Mouse (Mus musculus) stomach, embryonic 14.5 days (tissue): ENCODE data around the gene Erich3. TPM values are rescaled to one million over a fixed set of nuclear protein-coding genes. Genes with fewer than 3 reads are reported as not detected.

Source experiments
- ATAC-seq: fragments of 200-750 bp; cut with Nextera tagmentation; 2 replicates; pipeline ENCODE4 v1.8.0; 2017; ENCODE audit warnings: low read depth, moderate TSS enrichment; ENCODE audit not compliant: insufficient number of reproducible peaks, insufficient read depth, low FRiP score
- H3K27ac ChIP-seq: fragments of 300-500 bp; sonication (generic); 2 replicates; pipeline ENCODE4 v1.5.1; 2014; ENCODE audit warnings: mild to moderate bottlenecking, low read length, moderate library complexity, mixed read lengths
- H3K27me3 ChIP-seq: fragments of 300-500 bp; sonication (generic); 2 replicates; pipeline ENCODE4 v1.6.1; 2014; ENCODE audit warnings: low read length, control low read depth, mixed read lengths; ENCODE audit not compliant: control insufficient read depth, insufficient read depth
- H3K36me3 ChIP-seq: fragments of 300-500 bp; sonication (generic); 2 replicates; pipeline ENCODE4 v1.6.1; 2014; ENCODE audit warnings: mild to moderate bottlenecking, control low read depth, low read length, moderate library complexity, mixed read lengths; ENCODE audit not compliant: control insufficient read depth, insufficient read depth
- H3K4me1 ChIP-seq: fragments of 300-500 bp; sonication (generic); 2 replicates; pipeline ENCODE4 v1.6.1; 2014; ENCODE audit warnings: low read length, control low read depth, mixed read lengths; ENCODE audit not compliant: control insufficient read depth, insufficient read depth
- H3K4me2 ChIP-seq: fragments of 300-500 bp; sonication (generic); replicated peaks from 2 replicates; pipeline ENCODE4 v1.6.1; 2014; ENCODE audit warnings: low read depth, low read length, control low read depth
- H3K4me3 ChIP-seq: fragments of 300-500 bp; sonication (generic); 2 replicates; pipeline ENCODE4 v1.5.1; 2014; ENCODE audit warnings: low read depth, low read length, control low read depth
- H3K9ac ChIP-seq: fragments of 300-500 bp; sonication (generic); replicated peaks from 2 replicates; pipeline ENCODE4 v1.6.1; 2014; ENCODE audit warnings: low read depth, mild to moderate bottlenecking, control low read depth, low read length, moderate library complexity, mixed read lengths
- H3K9me3 ChIP-seq: fragments of 300-500 bp; sonication (generic); 2 replicates; pipeline ENCODE4 v1.6.1; 2016; ENCODE audit warnings: low read depth, low read length, control low read depth; ENCODE audit not compliant: control insufficient read depth
- WGBS: fragments of 180-500 bp; shearing (Covaris S2); extraction: QIAGEN DNeasy Blood & Tissue Kit; methylation state at CpG from one replicate; pipeline ENCODE4 v1.1.7; 2014; 5-methylcytosine and 5-hydroxymethylcytosine counted together
- polyA plus RNA-seq: library from polyadenylated mRNA; unstranded; fragments of >200 nt; fragmentation: Nextera tagmentation; extraction: Ambion mirVana; gene quantifications from 2 replicates; pipeline ENCODE4 v1.2.1, GENCODE M21; 2014

Erich3 gene
- polyA plus RNA-seq, 1 experiment from 2014 or later: 0.29 TPM

DNA sequence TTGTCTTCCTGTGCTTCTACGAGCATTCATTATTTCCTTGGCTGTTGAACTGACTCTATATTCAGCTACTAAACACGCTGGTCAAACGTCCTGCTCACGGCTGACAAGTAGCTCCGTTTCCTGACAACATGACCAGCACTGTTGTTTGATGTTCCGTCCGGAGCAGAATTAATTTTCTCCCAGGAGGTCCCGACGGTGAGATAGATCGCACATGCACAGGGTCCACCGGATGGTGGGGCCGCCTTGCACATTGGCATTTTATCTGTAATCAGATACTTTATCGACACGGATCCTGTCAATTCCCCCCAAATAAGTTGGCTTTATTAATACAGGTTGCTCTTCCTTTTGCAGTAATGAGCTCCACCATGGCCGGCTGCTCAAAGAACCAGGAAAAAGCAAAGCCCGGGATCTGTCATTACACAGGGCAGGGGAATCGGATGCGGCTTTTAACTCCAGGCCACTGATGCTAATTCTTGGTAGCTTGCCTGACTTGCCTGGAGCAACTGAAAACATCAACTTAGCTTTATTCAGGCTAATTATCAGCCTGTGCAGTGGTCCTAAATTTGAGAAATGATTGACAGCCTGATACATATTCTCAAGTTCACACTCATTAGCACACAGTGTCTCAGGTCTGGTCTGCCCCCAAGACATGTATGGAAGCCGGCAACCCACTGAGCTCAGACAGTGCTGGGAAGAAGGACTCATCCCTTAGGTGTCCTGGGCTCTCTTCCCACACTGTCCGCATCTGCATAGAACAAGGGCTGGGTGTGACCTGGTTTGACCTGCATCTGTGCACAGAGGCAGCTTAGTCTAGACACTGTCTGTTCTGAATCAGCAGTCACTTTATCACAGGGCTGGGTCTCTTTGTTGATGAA is 14.0 kb upstream of the Erich3 start:
- no peaks in the 10 kb centered on the region for H3K4me1 ChIP-seq
- H3K27ac ChIP-seq: no peak overlapping the region
- no peaks in the 10 kb centered on the region for H3K27me3 ChIP-seq
- no peak overlapping the region for H3K9ac ChIP-seq
- no peaks in the 10 kb centered on the region for H3K36me3 ChIP-seq
- no peak overlapping the region for H3K4me2 ChIP-seq
- no peak for ATAC-seq
- 69% methylated on average over 20 of the region's 20 CpGs for WGBS
- H3K4me3 ChIP-seq: no peak overlapping the region
- H3K9me3 ChIP-seq: no peaks in the 10 kb centered on the region

DNA sequence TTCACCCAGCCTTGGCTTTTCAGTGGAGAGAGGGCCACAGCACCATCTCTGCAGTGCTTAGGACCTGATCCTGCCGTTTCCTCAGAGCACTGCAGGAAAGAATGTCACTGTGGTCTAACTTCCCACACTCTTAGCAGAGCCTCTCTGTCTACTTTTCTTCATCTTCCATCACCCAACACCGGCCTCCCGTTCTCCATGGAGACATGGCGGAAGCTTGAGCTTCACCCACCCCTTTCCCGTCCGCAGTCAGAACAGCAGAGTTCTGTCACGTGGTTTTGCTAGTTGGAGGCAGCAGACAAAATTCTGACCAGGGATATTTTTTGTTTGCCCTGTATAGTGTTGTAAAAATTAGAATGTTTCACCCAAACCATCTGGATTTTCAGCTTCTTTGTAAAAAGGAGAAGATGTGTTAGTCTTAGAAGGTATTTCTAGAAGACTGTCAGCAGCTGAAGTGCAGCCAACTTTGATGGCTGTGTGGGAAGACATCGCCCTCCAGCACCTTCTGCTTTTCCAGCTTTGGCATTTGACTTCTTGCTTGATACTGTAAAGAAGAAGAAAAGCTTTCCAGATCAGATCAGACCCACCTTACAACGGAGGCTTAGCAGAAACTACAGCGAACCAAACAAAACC is 12.4 kb upstream of the Erich3 start:
- Histone ChIP-seq H3K27ac (no peak overlapping the region), H3K36me3 (no peaks in the 10 kb centered on the region), H3K9me3 (no peaks in the 10 kb centered on the region), H3K27me3 (no peaks in the 10 kb centered on the region), H3K9ac (no peak overlapping the region), H3K4me2 (no peak overlapping the region), H3K4me3 (no peak overlapping the region), H3K4me1 (no peaks in the 10 kb centered on the region)
- ATAC-seq: no peak
- 80% methylated on average over 10 of the region's 10 CpGs for WGBS

DNA sequence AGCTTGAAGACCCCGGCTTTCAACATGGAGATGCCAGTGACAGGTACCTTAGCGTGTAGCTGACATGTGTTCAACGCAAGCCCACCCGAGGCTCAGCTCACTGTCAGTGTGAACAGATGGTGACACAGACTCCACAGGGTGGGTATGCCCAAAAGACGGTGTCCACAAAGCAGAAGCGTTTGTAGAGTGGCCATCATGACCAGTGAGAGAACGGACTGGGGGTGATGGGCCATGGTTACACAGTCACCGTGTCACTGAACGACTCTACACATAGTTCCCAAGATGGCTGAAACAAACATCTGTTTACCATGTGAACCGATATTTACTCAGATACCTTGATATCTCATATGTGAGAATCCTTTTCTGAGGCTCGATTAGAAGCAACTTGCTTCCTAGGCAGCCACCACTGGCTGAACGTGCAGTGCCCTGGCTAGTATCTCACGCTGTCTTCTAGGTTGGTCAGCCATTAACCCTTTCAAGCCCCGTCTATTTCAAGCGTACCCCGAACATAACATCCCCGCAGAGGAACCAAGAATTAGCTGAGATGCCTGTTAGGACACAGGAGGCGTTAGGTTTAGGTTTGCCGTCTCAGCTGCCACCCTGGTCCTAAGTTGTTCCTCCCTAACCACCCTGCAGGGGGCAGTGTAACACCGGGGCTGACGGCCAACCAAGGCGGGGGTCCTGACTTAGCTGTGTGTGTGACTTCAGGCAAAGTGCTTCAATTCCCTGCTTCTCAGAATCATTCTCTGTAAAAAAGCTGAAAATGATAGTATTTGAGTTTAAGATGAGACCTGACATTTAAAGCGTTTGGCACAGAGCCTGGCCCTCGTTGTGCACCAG is 10.9 kb upstream of the Erich3 start:
- ATAC-seq: no peak
- Histone ChIP-seq H3K27me3 (no peaks in the 10 kb centered on the region), H3K9ac (no peak overlapping the region), H3K27ac (no peak overlapping the region), H3K9me3 (no peaks in the 10 kb centered on the region), H3K4me2 (no peak overlapping the region), H3K36me3 (no peaks in the 10 kb centered on the region), H3K4me3 (no peak overlapping the region), H3K4me1 (no peaks in the 10 kb centered on the region)
- WGBS: 43% methylated on average over 24 of the region's 24 CpGs

DNA sequence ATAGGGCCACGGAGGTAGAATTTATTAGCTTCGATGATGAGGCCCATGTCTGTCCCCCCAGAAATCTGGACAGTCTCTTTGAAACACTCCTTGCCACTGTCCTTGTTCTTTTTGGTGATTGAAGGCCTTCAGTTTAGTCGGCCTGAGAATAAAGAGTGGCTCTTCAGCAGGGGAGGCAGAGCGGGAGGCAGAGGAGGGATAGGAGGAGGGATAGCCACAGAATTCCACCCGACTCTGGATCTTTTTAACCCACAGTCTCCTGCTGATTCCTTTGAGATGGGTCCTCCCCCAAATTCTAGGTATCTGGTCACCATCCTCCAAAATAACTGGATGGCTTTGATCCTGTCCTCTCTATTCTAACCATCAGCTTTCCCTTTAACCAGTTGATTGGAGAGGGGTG is 10.2 kb upstream of the Erich3 start:
- H3K36me3 ChIP-seq: no peaks in the 10 kb centered on the region
- H3K4me2 ChIP-seq: no peak overlapping the region
- H3K27ac ChIP-seq: no peak overlapping the region
- H3K27me3 ChIP-seq: no peaks in the 10 kb centered on the region
- 64% methylated on average over 5 of the region's 5 CpGs for WGBS
- no peaks in the 10 kb centered on the region for H3K9me3 ChIP-seq
- no peak overlapping the region for H3K9ac ChIP-seq
- no peak for ATAC-seq
- no peak overlapping the region for H3K4me3 ChIP-seq
- no peaks in the 10 kb centered on the region for H3K4me1 ChIP-seq

DNA sequence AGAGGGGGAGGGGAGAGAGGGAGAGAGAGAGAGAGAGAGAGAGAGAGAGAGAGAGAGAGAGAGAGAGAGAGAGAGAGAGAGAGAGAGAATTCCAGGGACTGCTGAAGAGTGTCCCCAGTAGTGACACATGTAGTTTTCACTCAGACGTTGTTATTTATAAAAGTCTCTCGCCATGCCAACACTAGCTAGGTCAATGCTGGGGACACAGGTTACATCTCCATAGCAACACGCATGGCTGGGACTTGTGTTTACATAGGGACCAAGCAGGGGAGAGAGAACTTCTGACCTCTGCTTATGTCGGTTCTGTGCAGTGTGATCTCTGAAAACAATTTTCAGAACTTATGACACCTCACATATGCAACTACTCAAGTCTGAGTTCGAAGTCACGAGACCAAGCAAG is 9.4 kb upstream of the Erich3 start:
- no peak overlapping the region for H3K9ac ChIP-seq
- no peaks in the 10 kb centered on the region for H3K9me3 ChIP-seq
- H3K4me3 ChIP-seq: no peak overlapping the region
- no peak for ATAC-seq
- H3K27ac ChIP-seq: no peak overlapping the region
- 40% methylated on average over 6 of the region's 6 CpGs for WGBS
- no peaks in the 10 kb centered on the region for H3K27me3 ChIP-seq
- H3K36me3 ChIP-seq: no peaks in the 10 kb centered on the region
- H3K4me1 ChIP-seq: no peaks in the 10 kb centered on the region
- no peak overlapping the region for H3K4me2 ChIP-seq

DNA sequence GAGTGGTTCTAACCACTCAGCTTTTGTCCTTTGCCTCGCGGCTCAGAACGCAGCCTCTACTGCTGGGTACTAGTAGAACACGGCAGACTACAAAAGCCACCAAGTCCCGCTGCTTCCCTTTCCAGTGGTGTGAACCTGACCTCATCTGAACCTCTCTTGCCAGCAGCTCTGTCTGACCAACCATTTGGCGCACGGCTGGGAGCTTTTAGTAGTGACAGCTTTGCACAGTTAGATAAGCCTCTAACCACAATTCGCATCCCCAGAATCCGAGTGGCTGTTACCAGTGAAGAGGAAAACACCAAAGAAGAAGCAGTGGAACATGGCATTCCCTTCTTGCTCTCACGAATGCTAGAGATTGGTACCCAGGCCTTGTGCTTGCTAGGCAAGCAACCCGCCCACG is 8.8 kb upstream of the Erich3 start:
- 65% methylated on average over 12 of the region's 12 CpGs for WGBS
- no peak overlapping the region for H3K4me2 ChIP-seq
- ATAC-seq: no peak
- no peak overlapping the region for H3K9ac ChIP-seq
- H3K27ac ChIP-seq: no peak overlapping the region
- no peaks in the 10 kb centered on the region for H3K4me1 ChIP-seq
- H3K4me3 ChIP-seq: no peak overlapping the region
- no peaks in the 10 kb centered on the region for H3K36me3 ChIP-seq
- no peaks in the 10 kb centered on the region for H3K27me3 ChIP-seq
- H3K9me3 ChIP-seq: no peaks in the 10 kb centered on the region

DNA sequence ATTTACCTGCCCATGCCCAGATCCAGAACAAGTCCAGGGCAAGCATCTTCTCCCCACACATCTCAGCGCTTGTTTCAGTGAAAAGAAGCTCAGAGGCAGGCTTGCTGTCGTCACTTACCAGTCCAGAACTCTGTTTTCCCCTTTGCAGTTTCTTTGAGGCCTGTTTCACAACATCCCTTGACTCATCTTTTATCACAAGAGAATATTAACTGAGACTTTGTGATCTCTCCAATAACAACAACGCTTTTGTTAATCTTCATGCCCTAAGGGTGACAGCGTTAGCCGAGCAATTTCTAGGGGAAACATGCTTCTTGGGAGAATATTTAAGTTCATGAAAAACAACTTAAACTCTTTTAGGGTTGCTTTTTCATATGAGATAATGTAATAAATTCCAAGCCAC is 7.9 kb upstream of the Erich3 start:
- 86% methylated on average over 5 of the region's 5 CpGs for WGBS
- H3K4me3 ChIP-seq: no peak overlapping the region
- no peaks in the 10 kb centered on the region for H3K9me3 ChIP-seq
- no peaks in the 10 kb centered on the region for H3K27me3 ChIP-seq
- H3K9ac ChIP-seq: no peak overlapping the region
- no peak for ATAC-seq
- no peak overlapping the region for H3K27ac ChIP-seq
- H3K36me3 ChIP-seq: no peaks in the 10 kb centered on the region
- no peaks in the 10 kb centered on the region for H3K4me1 ChIP-seq
- H3K4me2 ChIP-seq: no peak overlapping the region

DNA sequence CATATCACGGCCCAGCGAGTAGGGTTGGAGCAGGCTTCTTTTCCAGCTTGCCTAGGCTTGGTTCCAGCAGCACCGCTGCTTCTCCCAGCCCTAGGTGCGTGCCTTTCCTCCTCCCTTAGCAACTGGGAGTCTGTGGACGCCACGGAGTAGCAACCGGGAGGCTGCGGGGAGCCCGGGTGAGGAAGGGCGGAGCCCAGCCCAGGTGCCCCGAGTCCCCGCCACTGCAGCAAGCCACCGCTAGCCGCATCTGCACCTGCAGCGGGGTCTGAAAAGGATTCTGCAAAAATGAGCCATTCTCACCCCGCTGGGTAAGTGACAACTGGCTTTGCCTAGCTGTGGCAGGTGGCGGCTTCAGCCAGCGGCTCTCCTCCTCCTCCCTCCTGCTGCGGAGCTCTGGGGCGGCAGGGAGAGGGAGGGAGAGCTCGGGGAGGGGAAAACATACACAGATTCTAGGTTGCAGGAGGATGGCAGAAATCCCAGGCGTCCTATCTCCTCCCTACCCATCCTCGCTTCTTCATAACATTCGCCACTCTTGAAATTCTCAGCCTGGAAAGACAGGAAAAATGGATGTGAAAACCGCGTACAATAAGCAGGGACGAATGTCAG is 420 bp downstream of the Erich3 start:
- WGBS: 2% methylated on average over 25 of the region's 27 CpGs
- peak; percentile 72 for ATAC-seq
- Histone ChIP-seq H3K9ac (no peak overlapping the region), H3K27ac (no peak overlapping the region), H3K27me3 (peaks cover 11% of the 10 kb centered on the region; the same call in 1 of the 2 replicates), H3K4me3 (peak overlapping the region; percentile 29), H3K36me3 (no peaks in the 10 kb centered on the region), H3K4me1 (peaks cover 4% of the 10 kb centered on the region; the same call in 1 of the 2 replicates), H3K9me3 (no peaks in the 10 kb centered on the region), H3K4me2 (peak overlapping the region; percentile 55)
